Mouse (Mus musculus) bone marrow, adult 2 months (tissue): ENCODE measurements around the gene Rnf149. TPM values are rescaled to one million over a fixed set of nuclear protein-coding genes. Genes with fewer than 3 reads are reported as not detected.

ENCODE experiments used
- H3K27ac ChIP-seq: fragments of 200-500 bp; 2 replicates; pipeline ENCODE4 v1.5.1; 2012; ENCODE audit warnings: low read depth, mild to moderate bottlenecking, control low read depth, inconsistent platforms, low read length; ENCODE audit not compliant: control insufficient read depth, poor library complexity, insufficient read depth
- H3K4me1 ChIP-seq: fragments of 200-500 bp; 2 replicates; pipeline ENCODE4 v1.6.1; 2011; ENCODE audit warnings: low read length; ENCODE audit not compliant: control insufficient read depth, insufficient read depth
- H3K4me3 ChIP-seq: fragments of 200-500 bp; replicated peaks from 2 replicates; pipeline ENCODE3; 2011; ENCODE audit warnings: mild to moderate bottlenecking, low read depth, low read length, control low read depth; ENCODE audit not compliant: control insufficient read depth
- CTCF ChIP-seq: fragments of 200-500 bp; IDR thresholded peaks from 2 replicates; pipeline ENCODE4 v1.5.1; 2011; ENCODE audit warnings: low read length, control low read depth; ENCODE audit not compliant: control insufficient read depth, insufficient read depth
- POLR2A ChIP-seq: fragments of 200-500 bp; IDR thresholded peaks from 2 replicates; pipeline ENCODE4 v1.6.1; 2011; ENCODE audit warnings: low read depth, mild to moderate bottlenecking, control low read depth, low read length, borderline replicate concordance; ENCODE audit not compliant: control insufficient read depth
- WGBS: fragments of 180-500 bp; shearing (Covaris S2); methylation state at CpG from one replicate; pipeline ENCODE4 v1.1.7; 2018; 5-methylcytosine and 5-hydroxymethylcytosine counted together
- polyA plus RNA-seq: library from polyadenylated mRNA; stranded (reverse); fragments of >200 nt; gene quantifications from 2 replicates; pipeline ENCODE4 v1.2.4, GENCODE M21; 2011; ENCODE audit warnings: low replicate concordance; ENCODE audit not compliant: missing spikeins, insufficient read depth, insufficient read length

The Rnf149 gene
- polyA plus RNA-seq, 1 experiment: 12.8 TPM

- Histone ChIP-seq H3K4me1 (peaks cover 1% of the 10 kb centered on the region), H3K27ac (no peak overlapping the region), H3K4me3 (no peak overlapping the region)
- WGBS: 85% methylated on average over 7 of the region's 7 CpGs
- no peak for TF ChIP-seq CTCF
- TF ChIP-seq POLR2A: no peak
Measured at GRCm38 (mm10) chr1:39521326-39521725, 55.9 kb downstream of the Rnf149 start.

- H3K4me1 ChIP-seq: no peaks in the 10 kb centered on the region; the same call in 1 of the 2 replicates
- H3K27ac ChIP-seq: no peak overlapping the region
- no peak for TF ChIP-seq CTCF
- no peak for TF ChIP-seq POLR2A
- H3K4me3 ChIP-seq: no peak overlapping the region
- 77% methylated on average over 10 of the region's 10 CpGs for WGBS
Measured at GRCm38 (mm10) chr1:39515303-39515991, 61.8 kb downstream of the Rnf149 start.

- H3K4me1 ChIP-seq: no peaks in the 10 kb centered on the region
- no peak for TF ChIP-seq CTCF
- TF ChIP-seq POLR2A: no peak
- no peak overlapping the region for H3K4me3 ChIP-seq
- WGBS: 81% methylated on average over 1 of the region's 1 CpGs
- no peak overlapping the region for H3K27ac ChIP-seq
Measured at GRCm38 (mm10) chr1:39512183-39512582, 65.0 kb downstream of the Rnf149 start.

- H3K4me1 ChIP-seq: no peaks in the 10 kb centered on the region
- no peak overlapping the region for H3K4me3 ChIP-seq
- TF ChIP-seq POLR2A (no peak), CTCF (no peak)
- no peak overlapping the region for H3K27ac ChIP-seq
- 71% methylated on average over 8 of the region's 8 CpGs for WGBS
Measured at GRCm38 (mm10) chr1:39511775-39512174, 65.4 kb downstream of the Rnf149 start.

- TF ChIP-seq POLR2A: no peak
- TF ChIP-seq CTCF: no peak
- peaks cover 7% of the 10 kb centered on the region; the same call in 1 of the 2 replicates for H3K4me1 ChIP-seq
- H3K27ac ChIP-seq: no peak overlapping the region
- H3K4me3 ChIP-seq: no peak overlapping the region
- WGBS: 70% methylated on average over 9 of the region's 9 CpGs
Measured at GRCm38 (mm10) chr1:39505600-39505999, 71.6 kb downstream of the Rnf149 start.

GRCm38 (mm10) chr1:39504261-39504660 lies 72.9 kb downstream of the Rnf149 start:
- Histone ChIP-seq H3K4me3 (no peak overlapping the region), H3K4me1 (peaks cover 9% of the 10 kb centered on the region; the same call in 1 of the 2 replicates), H3K27ac (no peak overlapping the region)
- 7% methylated on average over 1 of the region's 1 CpGs for WGBS
- TF ChIP-seq POLR2A (no peak), CTCF (peak; percentile 63)

- WGBS: 30% methylated on average over 17 of the region's 17 CpGs
- H3K27ac ChIP-seq: peak overlapping the region; percentile 88
- peaks cover 9% of the 10 kb centered on the region; the same call in 1 of the 2 replicates for H3K4me1 ChIP-seq
- TF ChIP-seq POLR2A: no peak
- no peak for TF ChIP-seq CTCF
- H3K4me3 ChIP-seq: peak overlapping the region; percentile 39
Measured at GRCm38 (mm10) chr1:39502817-39503633, 74.2 kb downstream of the Rnf149 start.

Other genes with a start within 250 kb of the Rnf149 start
- gene Rpl31, start 209.6 kb downstream of the Rnf149 start, polyA plus RNA-seq: 1,170 and 2,169 TPM in 2 replicates
- 31.6 and 151 TPM in 2 replicates for gene Tbc1d8, start 98.7 kb downstream of the Rnf149 start, polyA plus RNA-seq
- gene Cnot11, start 42.4 kb downstream of the Rnf149 start, polyA plus RNA-seq: 17.5 and 18.8 TPM in 2 replicates
- gene Creg2, start 74.1 kb upstream of the Rnf149 start, polyA plus RNA-seq: 0.25 TPM in 1 of 2 replicates, not detected in the other
- gene Rfx8, start 143.6 kb upstream of the Rnf149 start, polyA plus RNA-seq: not detected in 2 replicates
- not detected in 2 replicates for gene Gm3646, start 227.9 kb upstream of the Rnf149 start, polyA plus RNA-seq